Mouse (Mus musculus) limb, embryonic 11.5 days (tissue): Measurements from ENCODE around the gene Ywhab. TPM values are rescaled to one million over a fixed set of nuclear protein-coding genes. Genes with fewer than 3 reads are reported as not detected.

Experiments used
- ATAC-seq: fragments of 200-750 bp; cut with Nextera tagmentation; 2 replicates; pipeline ENCODE4 v1.8.0; 2017; ENCODE audit warnings: low read depth; ENCODE audit not compliant: insufficient number of reproducible peaks, low FRiP score, low TSS enrichment
- DNase-seq: peaks from one replicate; pipeline ENCODE4 v3.0.0-alpha.2; 2015; ENCODE audit warnings: low spot score
- H3K27ac ChIP-seq: fragments of 300-500 bp; sonication (generic); replicated peaks from 2 replicates; pipeline ENCODE4 v1.5.1; 2014; ENCODE audit warnings: low read depth, mild to moderate bottlenecking, low read length
- H3K27me3 ChIP-seq: fragments of 300-500 bp; sonication (generic); 2 replicates; pipeline ENCODE4 v1.6.1; 2014; ENCODE audit warnings: mild to moderate bottlenecking, low read length, mixed read lengths; ENCODE audit not compliant: control insufficient read depth, insufficient read depth
- H3K36me3 ChIP-seq: fragments of 300-500 bp; sonication (generic); 2 replicates; pipeline ENCODE4 v1.6.1; 2014; ENCODE audit warnings: mild to moderate bottlenecking, low read length, moderate library complexity, mixed read lengths; ENCODE audit not compliant: control insufficient read depth, insufficient read depth
- H3K4me1 ChIP-seq: fragments of 300-500 bp; sonication (generic); 2 replicates; pipeline ENCODE4 v1.6.1; 2014; ENCODE audit warnings: low read length, mixed read lengths; ENCODE audit not compliant: control insufficient read depth, insufficient read depth
- H3K4me2 ChIP-seq: fragments of 300-500 bp; sonication (generic); 2 replicates; pipeline ENCODE4 v1.6.1; 2014; ENCODE audit warnings: low read depth, mild to moderate bottlenecking, moderate library complexity; ENCODE audit not compliant: severe bottlenecking
- H3K4me3 ChIP-seq: fragments of 300-500 bp; sonication (generic); 2 replicates; pipeline ENCODE4 v1.5.1; 2014; ENCODE audit warnings: low read depth, low read length
- H3K9ac ChIP-seq: fragments of 300-500 bp; sonication (generic); 2 replicates; pipeline ENCODE4 v1.6.1; 2014; ENCODE audit warnings: mild to moderate bottlenecking, low read length
- H3K9me3 ChIP-seq: fragments of 300-500 bp; sonication (generic); 2 replicates; pipeline ENCODE4 v1.6.1; 2016; ENCODE audit warnings: low read length; ENCODE audit not compliant: control insufficient read depth
- WGBS: fragments of 180-500 bp; shearing (Covaris S2); extraction: QIAGEN DNeasy Blood & Tissue Kit; methylation state at CpG from one replicate; pipeline ENCODE4 v1.1.7; 2014; 5-methylcytosine and 5-hydroxymethylcytosine counted together
- polyA plus RNA-seq: library from polyadenylated mRNA; unstranded; fragments of >200 nt; fragmentation: Nextera tagmentation; extraction: Ambion mirVana; gene quantifications from 2 replicates; pipeline ENCODE4 v1.2.1, GENCODE M21; 2014

Ywhab gene
- polyA plus RNA-seq: 323 TPM in 2 replicates

DNA sequence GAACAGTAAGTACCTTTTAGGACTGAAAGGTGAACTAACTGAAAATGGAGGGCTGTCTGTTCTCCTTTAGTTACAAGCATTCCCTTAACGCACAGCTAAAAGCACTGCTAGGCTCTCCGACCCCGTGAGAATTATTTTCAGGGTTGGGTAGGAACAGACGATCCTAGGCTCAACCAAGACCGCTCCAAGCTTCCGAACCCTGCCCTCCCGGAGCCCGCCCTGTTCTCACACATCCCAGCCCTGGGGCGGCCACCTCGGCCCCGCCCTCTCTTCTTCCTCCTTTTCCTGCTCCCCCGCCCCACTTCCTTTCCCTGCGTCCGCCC is at the start of gene Ywhab:
Gene Ywhab (plus strand): TSS at position 307 of the 323 bp plus-strand sequence.
- Histone ChIP-seq H3K9ac (peak within 1 kb of the TSS; percentile 89), H3K4me3 (peak within 1 kb of the TSS; percentile 93), H3K9me3 (no peaks in the 10 kb centered on the region), H3K27me3 (no peaks in the 10 kb centered on the region), H3K4me1 (peaks cover 5% of the 10 kb centered on the region), H3K27ac (peak within 1 kb of the TSS; percentile 86), H3K4me2 (peak within 1 kb of the TSS; percentile 78), H3K36me3 (no peaks in the 10 kb centered on the region)
- DNase-seq: no peak
- no peak for ATAC-seq
- 0% methylated on average over 14 of the region's 14 CpGs for WGBS

DNA sequence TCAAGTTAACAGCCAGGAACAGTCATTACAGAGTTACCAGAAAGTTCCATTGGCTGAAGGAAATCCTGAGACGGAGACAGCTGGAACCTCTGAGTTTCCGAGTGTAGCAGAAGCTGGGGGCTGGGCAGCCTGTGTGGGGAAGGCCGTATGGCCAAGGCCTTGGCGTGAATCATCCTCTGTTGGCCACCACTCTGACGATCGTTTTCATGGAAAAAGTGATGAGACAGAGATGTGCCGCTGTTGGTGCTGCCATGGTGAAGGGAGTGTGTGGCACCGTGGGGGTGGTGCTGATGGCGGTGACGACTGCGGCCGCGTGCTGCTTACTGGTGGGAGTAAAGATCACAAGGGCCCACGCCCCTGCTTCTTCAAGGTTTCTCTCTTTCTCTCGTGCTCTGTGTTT is 48.5 kb upstream of the Ywhab start:
- Histone ChIP-seq H3K36me3 (no peaks in the 10 kb centered on the region), H3K4me2 (no peak overlapping the region), H3K27ac (no peak overlapping the region), H3K27me3 (peaks cover 11% of the 10 kb centered on the region; the same call in 1 of the 2 replicates), H3K9me3 (no peaks in the 10 kb centered on the region), H3K9ac (no peak overlapping the region), H3K4me1 (no peaks in the 10 kb centered on the region), H3K4me3 (no peak overlapping the region)
- no peak for ATAC-seq
- WGBS: 79% methylated on average over 15 of the region's 15 CpGs
- DNase-seq: no peak

DNA sequence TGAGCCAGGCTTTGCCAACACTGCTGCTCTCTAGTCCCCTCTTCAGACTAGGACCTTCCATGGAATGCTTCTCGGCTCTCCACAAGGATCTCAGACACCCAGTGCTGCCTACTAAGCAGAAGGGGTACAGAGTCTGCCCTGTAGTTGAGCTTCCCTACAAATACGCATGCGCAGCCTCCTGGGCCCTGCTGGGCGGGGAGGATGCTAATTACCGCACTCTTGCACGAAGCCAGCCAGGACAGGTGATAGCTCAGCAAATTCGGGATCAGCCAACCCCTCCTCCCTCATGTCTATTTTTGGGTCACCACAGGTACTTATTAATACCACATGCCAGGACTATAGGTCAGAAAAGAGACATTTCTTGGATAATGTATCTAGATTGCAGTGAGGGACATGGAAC is 46.8 kb upstream of the Ywhab start:
- H3K9me3 ChIP-seq: no peaks in the 10 kb centered on the region
- no peaks in the 10 kb centered on the region for H3K4me1 ChIP-seq
- WGBS: 61% methylated on average over 7 of the region's 7 CpGs
- no peak overlapping the region for H3K9ac ChIP-seq
- H3K4me2 ChIP-seq: no peak overlapping the region
- no peak for DNase-seq
- no peaks in the 10 kb centered on the region for H3K36me3 ChIP-seq
- peaks cover 11% of the 10 kb centered on the region; the same call in 1 of the 2 replicates for H3K27me3 ChIP-seq
- no peak overlapping the region for H3K27ac ChIP-seq
- no peak for ATAC-seq
- H3K4me3 ChIP-seq: no peak overlapping the region

DNA sequence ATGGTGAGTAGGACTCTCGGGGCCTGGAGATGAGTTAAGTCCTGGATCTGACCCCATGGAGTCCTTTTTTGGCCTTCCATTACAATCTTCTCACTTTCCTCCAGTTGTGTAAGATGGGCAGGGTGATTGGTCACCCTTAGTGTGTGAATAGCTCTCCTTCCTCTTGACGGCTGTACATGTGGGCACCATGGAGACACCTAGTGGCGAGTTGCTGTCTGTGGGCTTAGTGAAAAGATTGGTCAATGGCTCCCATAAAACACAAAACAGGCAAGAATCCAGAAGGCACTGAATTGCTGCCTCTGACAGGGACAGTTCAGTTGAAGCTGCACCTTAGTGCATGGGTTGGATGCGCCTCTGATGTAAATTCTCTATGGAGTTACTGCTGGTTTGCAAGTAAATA is 43.0 kb upstream of the Ywhab start:
- H3K27ac ChIP-seq: no peak overlapping the region

DNA sequence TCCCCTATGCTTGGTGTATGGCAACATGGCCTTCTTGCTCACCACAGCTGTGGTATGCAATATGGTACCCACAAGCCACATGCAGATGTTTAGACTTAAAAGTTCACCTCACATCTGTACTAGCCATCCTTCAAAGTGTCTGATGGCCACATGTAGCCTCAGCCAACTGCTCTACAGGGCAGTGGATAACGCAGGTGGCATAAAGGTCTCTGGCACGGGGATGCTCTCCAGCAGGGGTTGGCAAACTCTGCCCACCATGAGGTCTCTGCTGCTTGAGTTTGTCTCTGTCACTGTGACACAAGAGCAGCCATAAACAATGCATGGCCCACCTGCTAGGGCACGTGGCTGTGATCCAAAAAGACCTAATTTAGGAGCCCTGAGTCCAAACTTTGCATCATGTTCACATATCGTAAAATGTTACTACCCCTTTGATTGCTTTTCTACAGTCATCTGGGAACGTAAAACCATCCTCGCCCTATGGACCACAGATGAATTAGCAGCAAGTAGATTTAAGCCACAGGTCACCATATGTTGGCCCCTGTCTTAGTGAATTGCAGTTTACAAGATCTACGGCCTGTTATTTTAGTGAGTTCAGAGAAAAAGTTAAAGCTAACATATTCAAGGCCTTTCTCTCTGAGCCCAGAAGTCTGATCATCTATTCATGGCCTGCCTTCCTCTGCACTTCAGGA is 41.0 kb upstream of the Ywhab start:
- no peak for ATAC-seq
- peaks cover 6% of the 10 kb centered on the region; the same call in 1 of the 2 replicates for H3K27me3 ChIP-seq
- no peak overlapping the region for H3K4me3 ChIP-seq
- no peaks in the 10 kb centered on the region for H3K9me3 ChIP-seq
- no peak overlapping the region for H3K27ac ChIP-seq
- 17% methylated on average over 7 of the region's 7 CpGs for WGBS
- peaks cover 7% of the 10 kb centered on the region for H3K4me1 ChIP-seq
- H3K4me2 ChIP-seq: no peak overlapping the region
- H3K9ac ChIP-seq: no peak overlapping the region
- peak; percentile 37 for DNase-seq
- no peaks in the 10 kb centered on the region for H3K36me3 ChIP-seq

More for the DNA sequence above, 43.0 kb upstream of the Ywhab start:
- Histone ChIP-seq H3K9ac (no peak overlapping the region), H3K36me3 (no peaks in the 10 kb centered on the region), H3K4me3 (no peak overlapping the region), H3K4me1 (peaks cover 7% of the 10 kb centered on the region), H3K4me2 (no peak overlapping the region), H3K27me3 (peaks cover 11% of the 10 kb centered on the region; the same call in 1 of the 2 replicates), H3K9me3 (no peaks in the 10 kb centered on the region)
- 27% methylated on average over 4 of the region's 4 CpGs for WGBS
- ATAC-seq: no peak
- DNase-seq: peak; percentile 63

DNA sequence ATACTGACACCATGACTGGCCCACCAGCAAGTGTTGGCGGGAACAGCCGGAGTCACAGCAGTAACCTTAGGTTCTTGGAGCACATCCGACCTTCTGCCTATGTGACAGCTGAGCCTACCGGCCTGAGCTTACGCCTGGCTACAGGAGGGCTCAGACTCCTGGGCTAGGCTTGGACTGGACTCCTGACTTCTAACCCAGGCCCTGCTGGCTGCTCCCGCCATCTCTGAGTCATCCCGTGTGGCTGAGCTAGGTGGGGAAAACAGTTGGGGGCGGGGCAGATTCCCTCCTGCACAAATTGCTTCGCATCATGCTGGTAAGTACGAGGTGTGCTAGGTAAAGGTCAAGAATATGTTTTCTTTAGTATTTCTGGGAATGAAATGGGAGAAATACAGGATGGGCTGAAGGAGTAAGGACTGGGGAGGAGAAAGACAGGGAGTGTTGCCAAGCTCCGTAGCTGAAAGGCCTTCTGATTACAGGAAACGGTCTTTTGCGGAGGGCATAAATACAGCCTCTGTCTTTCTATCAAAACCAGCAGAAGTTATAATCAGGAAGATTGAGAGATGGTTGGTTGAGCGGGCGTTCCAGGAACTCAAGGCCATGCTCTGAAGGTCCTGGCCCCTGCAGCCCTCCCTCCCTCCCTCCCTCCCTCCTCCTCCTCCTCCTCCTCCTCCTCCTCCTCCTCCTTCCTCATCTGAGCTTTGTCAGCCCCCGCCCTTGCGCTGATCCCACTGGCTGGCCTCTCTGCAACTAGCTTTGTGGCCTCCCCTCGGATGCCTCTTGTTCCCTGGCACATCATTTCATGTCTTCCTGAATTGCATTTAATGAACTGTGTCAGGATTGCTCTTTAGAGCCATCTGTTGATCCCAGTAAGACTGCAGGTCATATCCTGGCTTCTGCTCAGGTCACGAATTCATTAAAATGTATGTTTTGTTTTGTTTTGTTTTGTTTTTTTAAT is 29.9 kb upstream of the Ywhab start:
- Histone ChIP-seq H3K4me3 (no peak overlapping the region), H3K4me2 (no peak overlapping the region), H3K36me3 (no peaks in the 10 kb centered on the region), H3K9me3 (no peaks in the 10 kb centered on the region), H3K4me1 (no peaks in the 10 kb centered on the region), H3K9ac (no peak overlapping the region), H3K27me3 (no peaks in the 10 kb centered on the region), H3K27ac (no peak overlapping the region)
- no peak for DNase-seq
- ATAC-seq: no peak
- 75% methylated on average over 17 of the region's 19 CpGs for WGBS

DNA sequence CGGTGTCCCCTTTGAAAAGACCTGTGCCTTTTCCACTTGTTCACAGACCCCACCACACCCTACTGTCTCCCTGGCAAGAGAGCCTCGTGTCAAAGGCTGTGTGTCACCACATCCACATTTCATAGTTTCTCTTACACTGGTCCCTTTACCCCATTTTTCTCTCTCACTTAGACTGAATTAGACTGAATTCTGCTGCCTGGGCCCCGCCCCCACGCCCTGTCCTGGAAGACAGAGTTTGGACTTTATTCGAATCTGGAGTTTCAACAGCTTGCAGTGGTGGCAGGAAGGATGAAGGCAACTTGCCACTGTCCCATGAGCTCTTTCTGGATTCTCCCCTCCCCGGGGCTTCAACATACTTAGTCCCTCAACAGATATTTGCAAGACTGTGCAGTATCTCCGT is 29.1 kb upstream of the Ywhab start:
- Histone ChIP-seq H3K4me3 (no peak overlapping the region), H3K9me3 (no peaks in the 10 kb centered on the region), H3K36me3 (no peaks in the 10 kb centered on the region), H3K4me2 (no peak overlapping the region), H3K27ac (no peak overlapping the region), H3K9ac (no peak overlapping the region), H3K4me1 (no peaks in the 10 kb centered on the region), H3K27me3 (no peaks in the 10 kb centered on the region)
- no peak for ATAC-seq
- 74% methylated on average over 7 of the region's 7 CpGs for WGBS
- DNase-seq: no peak

DNA sequence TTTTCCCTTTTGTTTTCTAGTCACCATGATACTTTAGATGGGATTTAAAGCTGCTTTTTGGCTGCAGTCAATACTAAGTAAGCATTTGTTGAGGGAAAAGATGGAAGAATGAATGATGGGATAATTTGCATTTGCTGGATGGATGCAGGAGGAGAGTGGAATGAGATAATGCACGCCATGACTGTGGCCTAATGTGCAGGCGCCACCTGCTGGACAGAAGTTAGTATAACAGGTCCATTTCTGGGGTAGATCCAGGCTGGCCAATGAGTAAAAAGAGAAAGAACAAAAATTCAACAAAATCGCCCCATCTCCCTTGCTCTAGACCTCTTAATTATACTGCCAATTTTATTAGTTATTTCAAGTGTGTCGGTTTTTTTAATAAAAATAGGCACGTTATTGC is 26.2 kb upstream of the Ywhab start:
- Histone ChIP-seq H3K4me1 (no peaks in the 10 kb centered on the region), H3K4me2 (no peak overlapping the region), H3K9ac (no peak overlapping the region), H3K27me3 (no peaks in the 10 kb centered on the region), H3K27ac (no peak overlapping the region), H3K9me3 (no peaks in the 10 kb centered on the region), H3K36me3 (no peaks in the 10 kb centered on the region), H3K4me3 (no peak overlapping the region)
- DNase-seq: peak; percentile 81
- no peak for ATAC-seq
- WGBS: 6% methylated on average over 5 of the region's 5 CpGs
